Mouse (Mus musculus) embryonic facial prominence, embryonic 10.5 days (tissue): Measurements from ENCODE around the gene Zfand2b. TPM values are rescaled to one million over a fixed set of nuclear protein-coding genes. Genes with fewer than 3 reads are reported as not detected.
A peak's percentile ranks its signal among the peaks of the same experiment; 100 is the strongest.

Experiments
- DNase-seq: peaks from one replicate; pipeline ENCODE4 v3.0.0-alpha.2; 2017; ENCODE audit warnings: low spot score
- H3K27ac ChIP-seq: fragments of 300-500 bp; sonication (generic); replicated peaks from 2 replicates; pipeline ENCODE4 v1.5.1; 2016; ENCODE audit warnings: mild to moderate bottlenecking
- H3K27me3 ChIP-seq: fragments of 300-500 bp; sonication (generic); replicated peaks from 2 replicates; pipeline ENCODE4 v1.6.1; 2016; ENCODE audit warnings: low read depth, mild to moderate bottlenecking; ENCODE audit not compliant: poor library complexity, severe bottlenecking
- H3K36me3 ChIP-seq: fragments of 300-500 bp; sonication (generic); replicated peaks from 2 replicates; pipeline ENCODE4 v1.6.1; 2016; ENCODE audit warnings: mild to moderate bottlenecking, moderate library complexity
- H3K4me1 ChIP-seq: fragments of 300-500 bp; sonication (generic); 2 replicates; pipeline ENCODE4 v1.6.1; 2016
- H3K4me3 ChIP-seq: fragments of 300-500 bp; sonication (generic); 2 replicates; pipeline ENCODE4 v1.5.1; 2016; ENCODE audit warnings: mild to moderate bottlenecking, moderate library complexity
- H3K9me3 ChIP-seq: fragments of 300-500 bp; sonication (generic); 2 replicates; pipeline ENCODE4 v1.6.1; 2016; ENCODE audit warnings: mild to moderate bottlenecking
- WGBS: fragments of 180-500 bp; shearing (Covaris S2); methylation state at CpG from one replicate; pipeline ENCODE4 v1.1.7; 2016; 5-methylcytosine and 5-hydroxymethylcytosine counted together
- polyA plus RNA-seq: library from polyadenylated mRNA; unstranded; fragments of >200 nt; fragmentation: Nextera tagmentation; extraction: Ambion mirVana; gene quantifications from 2 replicates; pipeline ENCODE4 v1.2.1, GENCODE M21; 2016

The Zfand2b gene
- polyA plus RNA-seq, 1 experiment from 2014 or later, result 33.6 TPM

DNA sequence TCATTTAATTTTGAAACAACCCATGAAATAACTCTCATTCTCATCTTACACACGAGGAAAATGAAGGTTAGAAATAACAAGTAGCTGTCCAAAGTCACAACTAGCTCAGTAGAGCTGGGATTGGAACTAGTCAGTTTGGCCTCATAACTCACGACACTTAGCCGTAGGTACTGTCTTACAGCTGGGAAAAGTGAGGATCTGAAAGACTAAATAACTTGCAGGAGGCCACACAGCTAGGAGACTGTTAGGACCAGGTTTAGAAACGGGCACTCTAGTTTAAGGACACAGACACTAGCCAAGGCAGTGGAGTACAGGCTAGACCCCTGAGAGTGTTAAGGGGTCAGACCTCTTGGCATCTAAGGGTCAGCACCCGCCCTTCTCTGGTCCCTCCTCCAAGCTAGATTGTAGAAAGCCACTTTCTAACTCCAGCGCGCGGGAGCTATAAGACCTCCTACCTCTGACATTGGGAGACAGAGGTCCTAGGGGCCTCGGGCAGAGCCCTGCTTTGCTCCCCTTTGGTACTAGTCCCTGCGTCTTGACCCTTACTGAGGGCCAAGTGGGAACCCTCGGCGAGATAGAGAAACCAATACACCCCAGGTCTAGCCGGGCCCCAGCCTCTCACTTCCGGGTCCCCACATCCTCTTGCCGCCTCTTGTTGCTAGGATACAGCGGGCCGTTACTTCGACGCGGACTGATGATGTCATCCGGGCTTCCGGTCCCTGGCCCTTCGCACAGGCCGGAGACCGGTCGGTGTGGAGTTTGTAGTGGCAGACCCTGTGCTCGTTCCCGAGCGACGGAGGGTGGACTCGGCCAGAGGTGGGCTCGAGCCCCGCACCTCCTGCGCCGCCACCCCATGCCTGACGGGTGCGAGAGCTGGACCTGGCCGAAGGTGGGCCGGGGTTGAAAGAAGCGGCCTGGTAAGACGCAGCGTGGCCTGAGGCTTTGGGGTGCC is 42.0 kb downstream of the Zfand2b start, which contains the start of the genes Glb1l and Stk16:
Gene Glb1l, minus strand, starts transcription at position 678 of the 952 bp plus-strand sequence.
Gene Stk16, plus strand, starts transcription at position 703 of the 952 bp plus-strand sequence.
- Histone ChIP-seq H3K4me3 (peak within 1 kb of the TSS; percentile 82), H3K4me1 (peaks cover 42% of the 10 kb centered on the region), H3K36me3 (peaks cover 38% of the 10 kb centered on the region), H3K9me3 (no peaks in the 10 kb centered on the region), H3K27me3 (peaks cover 20% of the 10 kb centered on the region; the same call in 1 of the 2 replicates), H3K27ac (peak within 1 kb of the TSS; percentile 89)
- 5% methylated on average over 42 of the region's 42 CpGs for WGBS
- peak; percentile 96 for DNase-seq

- peaks cover 42% of the 10 kb centered on the region for H3K4me1 ChIP-seq
- DNase-seq, result no peak
- H3K27ac ChIP-seq, result peak overlapping the region; percentile 89
- WGBS, result 14% methylated on average over 17 of the region's 17 CpGs
- peaks cover 45% of the 10 kb centered on the region for H3K36me3 ChIP-seq
- no peaks in the 10 kb centered on the region for H3K9me3 ChIP-seq
- peaks cover 28% of the 10 kb centered on the region for H3K27me3 ChIP-seq
- H3K4me3 ChIP-seq, result peak overlapping the region; percentile 82
Measured at GRCm38 (mm10) chr1:75211141-75211708, 42.8 kb downstream of the Zfand2b start.

DNA sequence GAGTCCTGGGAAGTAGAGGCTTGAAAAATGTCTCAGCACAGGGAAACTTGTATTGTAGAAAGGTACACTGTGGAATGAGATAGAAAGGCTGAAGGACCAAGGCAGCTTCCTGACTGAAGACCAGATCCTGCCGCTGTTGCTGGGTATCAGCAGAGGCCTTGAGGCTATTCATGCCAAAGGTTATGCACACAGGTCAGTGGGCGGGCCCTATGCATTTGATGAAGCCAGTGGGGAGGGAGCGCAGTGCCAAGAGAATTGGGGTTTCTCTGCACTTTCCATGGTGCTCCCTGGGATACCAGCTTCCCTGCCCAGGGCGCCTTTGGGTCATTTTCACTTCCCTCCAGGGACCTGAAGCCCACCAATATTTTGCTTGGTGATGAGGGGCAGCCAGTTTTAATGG is 44.1 kb downstream of the Zfand2b start:
- peak overlapping the region; percentile 82 for H3K4me3 ChIP-seq

DNA sequence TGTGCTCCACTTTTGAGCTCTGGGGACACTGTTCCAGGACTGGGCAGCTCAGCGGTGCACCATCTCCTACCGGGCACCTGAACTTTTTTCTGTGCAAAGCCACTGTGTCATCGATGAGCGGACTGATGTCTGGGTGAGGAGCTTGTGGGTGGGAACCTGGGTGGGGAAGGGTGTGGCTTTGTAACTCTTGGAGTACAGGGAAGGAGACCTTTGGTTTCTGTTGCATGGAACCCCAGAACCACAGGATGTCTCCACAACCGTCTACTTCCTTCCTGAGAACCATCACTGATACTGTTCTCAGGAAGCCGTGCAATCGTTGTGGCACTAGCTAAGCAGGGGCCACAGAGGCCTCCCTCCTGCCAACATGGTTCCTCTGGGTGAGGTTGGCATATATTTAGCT is 44.6 kb downstream of the Zfand2b start:
- peaks cover 45% of the 10 kb centered on the region for H3K36me3 ChIP-seq
- WGBS, result 93% methylated on average over 7 of the region's 7 CpGs
- no peak for DNase-seq
- H3K9me3 ChIP-seq, result no peaks in the 10 kb centered on the region
- peaks cover 45% of the 10 kb centered on the region for H3K27me3 ChIP-seq
- no peak overlapping the region for H3K27ac ChIP-seq
- no peak overlapping the region for H3K4me3 ChIP-seq
- peaks cover 49% of the 10 kb centered on the region for H3K4me1 ChIP-seq

More for the DNA sequence above, 44.1 kb downstream of the Zfand2b start:
- Histone ChIP-seq H3K36me3 (peaks cover 45% of the 10 kb centered on the region), H3K27ac (no peak overlapping the region), H3K4me1 (peaks cover 45% of the 10 kb centered on the region), H3K9me3 (no peaks in the 10 kb centered on the region), H3K27me3 (peaks cover 41% of the 10 kb centered on the region)
- DNase-seq, result no peak
- 73% methylated on average over 4 of the region's 4 CpGs for WGBS

DNA sequence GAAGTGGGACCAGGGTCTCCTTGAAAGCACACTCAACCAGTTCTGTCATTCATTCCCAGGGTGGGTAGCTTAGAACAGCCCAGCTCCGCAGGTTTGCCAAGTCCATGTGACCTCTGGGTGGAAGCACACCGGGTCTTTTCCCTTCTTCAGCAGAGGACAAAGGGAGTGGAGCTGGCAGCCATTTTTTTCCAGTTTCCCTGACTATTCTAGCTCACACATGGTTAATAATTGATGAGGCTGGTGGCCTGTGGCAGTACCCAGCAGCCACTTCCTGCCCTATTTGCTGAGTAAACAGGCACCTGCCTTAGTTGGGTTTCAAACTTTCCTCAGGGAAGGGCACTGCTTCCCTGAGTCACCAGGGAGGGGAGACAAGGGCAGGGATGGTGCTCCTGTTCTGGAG is 46.0 kb downstream of the Zfand2b start:
- Histone ChIP-seq H3K9me3 (no peaks in the 10 kb centered on the region), H3K27ac (no peak overlapping the region), H3K27me3 (peaks cover 46% of the 10 kb centered on the region), H3K4me3 (no peak overlapping the region), H3K4me1 (peaks cover 51% of the 10 kb centered on the region), H3K36me3 (peaks cover 45% of the 10 kb centered on the region)
- WGBS, result 83% methylated on average over 2 of the region's 2 CpGs
- DNase-seq, result no peak

DNA sequence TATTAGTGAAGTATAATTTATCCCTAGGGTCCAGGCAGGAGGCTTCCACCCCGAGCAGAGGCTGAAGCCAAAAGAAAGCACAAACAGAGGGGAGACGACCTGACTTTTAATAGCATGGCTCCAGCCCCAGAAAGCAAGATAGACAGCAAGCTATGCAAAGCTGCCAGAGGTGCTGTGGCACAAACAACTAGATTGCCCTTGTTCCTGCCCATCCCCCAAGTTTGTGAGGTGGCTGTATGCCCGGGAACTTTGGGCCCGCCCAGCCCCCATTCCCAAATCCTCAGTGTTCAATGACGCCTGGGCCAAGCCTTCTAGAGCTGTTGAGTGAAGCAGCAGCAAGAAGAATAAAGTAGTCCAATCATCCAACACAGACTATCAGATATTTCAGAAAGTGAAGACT is 46.4 kb downstream of the Zfand2b start:
- Histone ChIP-seq H3K36me3 (peaks cover 45% of the 10 kb centered on the region), H3K27ac (no peak overlapping the region), H3K4me3 (no peak overlapping the region), H3K27me3 (peaks cover 48% of the 10 kb centered on the region), H3K9me3 (no peaks in the 10 kb centered on the region), H3K4me1 (peaks cover 51% of the 10 kb centered on the region)
- DNase-seq, result no peak
- 80% methylated on average over 5 of the region's 5 CpGs for WGBS

DNA sequence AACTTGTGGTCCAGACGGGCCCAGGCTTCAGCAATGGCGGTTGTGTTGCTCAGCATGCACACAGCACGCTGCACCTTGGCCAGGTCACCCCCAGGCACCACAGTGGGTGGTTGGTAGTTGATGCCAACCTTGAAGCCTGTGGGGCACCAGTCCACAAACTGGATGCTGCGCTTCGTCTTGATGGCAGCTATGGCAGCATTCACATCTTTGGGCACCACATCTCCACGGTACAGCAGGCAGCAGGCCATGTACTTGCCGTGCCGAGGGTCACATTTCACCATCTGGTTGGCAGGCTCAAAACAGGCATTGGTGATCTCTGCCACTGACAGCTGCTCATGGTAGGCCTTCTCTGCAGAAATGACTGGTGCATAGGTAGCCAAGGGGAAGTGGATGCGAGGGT is 47.3 kb downstream of the Zfand2b start:
- H3K9me3 ChIP-seq, result no peaks in the 10 kb centered on the region
- no peak for DNase-seq
- peaks cover 46% of the 10 kb centered on the region for H3K4me1 ChIP-seq
- no peak overlapping the region for H3K4me3 ChIP-seq
- no peak overlapping the region for H3K27ac ChIP-seq
- peaks cover 45% of the 10 kb centered on the region for H3K36me3 ChIP-seq
- 92% methylated on average over 9 of the region's 9 CpGs for WGBS
- peaks cover 57% of the 10 kb centered on the region for H3K27me3 ChIP-seq

GRCm38 (mm10) chr1:75216797-75217585 is 48.5 kb downstream of the Zfand2b start:
- Histone ChIP-seq H3K9me3 (no peaks in the 10 kb centered on the region), H3K27me3 (peaks cover 69% of the 10 kb centered on the region), H3K27ac (no peak overlapping the region), H3K4me3 (no peak overlapping the region), H3K36me3 (peaks cover 42% of the 10 kb centered on the region), H3K4me1 (peaks cover 36% of the 10 kb centered on the region)
- DNase-seq, result no peak
- WGBS, result 79% methylated on average over 13 of the region's 13 CpGs

GRCm38 (mm10) chr1:75217893-75218226 is 49.4 kb downstream of the Zfand2b start:
- peaks cover 77% of the 10 kb centered on the region for H3K27me3 ChIP-seq
- DNase-seq, result no peak
- H3K27ac ChIP-seq, result no peak overlapping the region
- H3K4me3 ChIP-seq, result peak overlapping the region; percentile 63
- H3K36me3 ChIP-seq, result peaks cover 33% of the 10 kb centered on the region
- peaks cover 27% of the 10 kb centered on the region for H3K4me1 ChIP-seq
- WGBS, result 5% methylated on average over 6 of the region's 6 CpGs
- H3K9me3 ChIP-seq, result no peaks in the 10 kb centered on the region

GRCm38 (mm10) chr1:75218227-75219001 is 50.0 kb downstream of the Zfand2b start:
- peak; percentile 44 for DNase-seq
- H3K9me3 ChIP-seq, result no peaks in the 10 kb centered on the region
- peak overlapping the region; percentile 63 for H3K4me3 ChIP-seq
- WGBS, result 2% methylated on average over 38 of the region's 38 CpGs
- peaks cover 83% of the 10 kb centered on the region for H3K27me3 ChIP-seq
- peaks cover 28% of the 10 kb centered on the region for H3K36me3 ChIP-seq
- H3K4me1 ChIP-seq, result peaks cover 25% of the 10 kb centered on the region
- peak overlapping the region; percentile 32; the same call in 1 of the 2 replicates for H3K27ac ChIP-seq

DNA sequence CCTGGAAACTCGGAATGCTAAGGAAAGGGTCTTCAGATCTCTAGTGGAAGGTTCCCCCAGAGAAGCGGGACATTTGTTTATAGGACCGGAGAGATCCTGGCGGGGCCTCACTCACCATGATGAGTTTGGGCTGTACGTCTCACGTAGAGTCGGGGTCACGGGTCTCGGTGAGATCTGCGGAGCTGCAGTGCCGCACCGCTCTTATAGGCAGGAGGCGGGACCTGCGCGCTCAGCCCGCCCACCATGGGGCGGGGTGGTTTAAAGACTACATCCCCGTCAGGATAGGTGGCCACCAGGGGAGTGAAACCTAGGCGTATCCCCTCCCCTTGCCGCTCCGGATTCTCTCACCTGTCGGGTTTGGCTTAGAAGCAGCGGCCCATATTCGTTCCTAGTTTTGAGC is 50.6 kb downstream of the Zfand2b start:
- Histone ChIP-seq H3K9me3 (no peaks in the 10 kb centered on the region), H3K27ac (no peak overlapping the region), H3K4me1 (peaks cover 25% of the 10 kb centered on the region), H3K27me3 (peaks cover 85% of the 10 kb centered on the region), H3K36me3 (peaks cover 21% of the 10 kb centered on the region), H3K4me3 (peak overlapping the region; percentile 63)
- DNase-seq, result peak; percentile 80
- under 1% methylated on average over 24 of the region's 24 CpGs for WGBS
